Mouse (Mus musculus): ENCODE measurements around the gene Rbpj.

GRCm38 (mm10) chr5:53546440-53546839 lies 80.5 kb downstream of the Rbpj start:
- no peak for TF ChIP-seq POLR2A (IDR thresholded peaks at IDR 0.05; ENCODE audit: low read depth, low read length)
- TF ChIP-seq CTCF (conservative IDR thresholded peaks at IDR 0.05; ENCODE audit: insufficient read depth, insufficient read length, low read depth, low read length) = no peak

Data from kidney, adult 2 months (tissue).